Mouse (Mus musculus) left cerebral cortex, adult 11 months (tissue): ENCODE measurements around the gene Mta2.
"Not testable (repeated sequence)": the region's sequence is repeated elsewhere in the genome, so short reads cannot be mapped to it uniquely, and the experiment has no call there.

Source experiments
- DNase-seq: peaks from one replicate; pipeline ENCODE4 v3.0.0; 2022; ENCODE audit warnings: low spot score

Mta2 gene

DNA sequence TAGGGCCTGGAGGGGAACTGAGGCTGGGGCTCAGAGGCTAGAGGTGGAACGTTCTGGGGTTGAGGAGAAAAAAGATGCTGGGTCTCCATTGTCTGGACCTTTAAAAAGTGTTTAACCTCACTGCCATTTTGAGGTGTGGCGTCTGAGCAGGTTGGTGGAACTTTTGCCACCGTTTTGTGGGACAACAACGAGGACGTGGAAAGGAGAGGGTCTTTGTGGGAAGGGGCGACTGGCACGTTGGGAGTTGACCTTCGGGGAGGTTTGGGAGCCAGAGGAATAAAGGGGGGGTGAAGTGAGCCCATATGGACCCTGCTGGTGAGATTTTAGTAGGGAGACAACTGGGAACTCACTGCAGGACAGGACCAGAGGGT lies 25.7 kb downstream of the Mta2 start:
- no peak for DNase-seq

DNA sequence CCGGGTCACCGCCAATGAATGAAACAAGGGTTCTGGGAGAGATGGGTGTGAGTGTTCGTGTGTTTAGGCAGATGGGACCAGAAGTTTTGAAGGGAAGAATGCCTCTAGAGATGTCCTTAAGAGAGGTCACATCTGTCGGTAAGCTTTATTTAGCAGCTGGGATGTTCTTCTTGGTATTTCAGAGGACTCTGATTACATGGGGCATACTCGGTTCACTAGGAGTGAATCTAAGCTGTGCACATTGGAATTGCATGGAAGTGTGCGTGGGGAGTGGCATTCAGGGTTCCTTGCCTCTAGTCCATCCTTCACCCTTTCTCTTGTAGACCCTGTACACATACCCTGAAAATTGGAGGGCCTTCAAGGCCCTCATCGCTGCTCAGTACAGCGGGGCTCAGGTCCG lies 26.2 kb downstream of the Mta2 start:
- DNase-seq: no peak

DNA sequence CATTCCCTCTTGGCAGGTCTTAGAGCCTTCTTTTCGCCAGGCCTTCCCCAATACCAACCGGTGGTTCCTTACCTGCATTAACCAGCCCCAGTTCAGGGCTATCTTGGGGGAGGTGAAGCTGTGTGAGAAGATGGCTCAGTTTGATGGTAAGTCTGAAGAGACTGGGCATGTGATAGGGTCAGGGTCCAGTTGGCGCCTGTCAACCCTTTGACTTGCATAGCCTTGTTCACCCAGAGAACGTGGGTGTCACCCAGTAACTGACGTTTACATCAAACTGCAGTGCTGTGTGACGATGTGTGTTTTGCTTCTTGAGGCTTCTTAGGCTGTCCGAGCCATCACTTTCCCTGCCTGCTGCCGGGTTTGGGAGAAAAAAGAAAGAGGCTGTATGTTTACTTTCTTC lies 30.8 kb downstream of the Mta2 start:
- DNase-seq: not testable (repeated sequence)

DNA sequence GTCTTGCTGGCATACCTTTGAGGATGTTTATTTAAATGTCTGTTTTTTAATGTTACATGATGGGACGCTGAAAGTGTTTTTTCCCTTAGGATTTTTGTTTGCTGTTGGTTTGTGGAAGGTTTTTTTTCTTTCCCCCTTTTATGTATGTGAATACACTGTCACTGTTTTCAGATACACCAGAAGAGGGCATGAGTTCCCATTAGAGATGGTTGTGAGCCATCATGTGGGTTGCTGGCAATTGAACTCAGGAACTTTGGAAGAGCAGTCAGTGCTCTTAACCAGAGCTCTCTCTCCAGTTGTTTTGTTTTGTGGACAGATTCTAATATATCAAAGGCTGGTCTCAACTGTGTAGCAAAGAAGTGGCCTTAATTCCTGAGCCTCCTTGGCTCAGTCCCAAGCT lies 33.0 kb downstream of the Mta2 start:
- no peak for DNase-seq

DNA sequence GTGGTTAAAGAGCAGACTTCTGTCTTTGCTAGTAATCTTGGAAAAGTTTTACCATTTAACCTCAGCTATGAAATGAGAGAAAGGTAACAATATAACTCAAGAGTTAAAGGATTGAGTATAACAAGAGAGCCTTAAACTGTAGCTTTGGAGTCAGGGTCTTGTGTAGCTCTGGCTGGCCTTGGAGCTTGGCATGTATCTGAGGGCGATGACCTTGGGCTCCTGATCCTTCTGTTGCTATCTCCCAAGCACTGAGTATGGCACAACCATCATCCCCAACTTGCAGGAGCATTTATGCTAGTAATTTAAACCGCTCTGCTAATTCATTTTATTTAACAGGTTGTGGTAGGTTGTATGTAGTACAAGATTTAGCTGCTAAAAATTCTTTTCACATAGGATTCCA lies 33.8 kb downstream of the Mta2 start:
- DNase-seq: no peak

DNA sequence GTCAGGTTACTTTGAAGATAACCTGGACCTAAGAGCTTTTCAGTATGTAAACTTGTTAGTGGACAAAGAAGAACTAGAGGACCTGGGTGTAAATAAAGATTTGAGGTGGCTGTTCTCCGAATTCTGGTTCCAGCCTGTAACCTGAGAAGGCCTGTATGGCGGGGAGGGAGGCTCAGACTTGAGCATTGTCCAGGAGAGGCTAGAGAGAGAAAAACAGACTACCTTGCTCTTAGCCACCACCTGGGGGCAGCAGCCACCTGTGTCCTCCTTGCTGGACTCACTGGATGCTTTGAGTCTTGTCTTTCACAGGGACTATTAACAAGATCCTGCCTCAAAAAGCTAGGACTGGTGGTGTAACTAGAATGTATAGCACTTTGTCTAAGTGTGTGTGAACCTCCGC lies 34.9 kb downstream of the Mta2 start:
- no peak for DNase-seq

DNA sequence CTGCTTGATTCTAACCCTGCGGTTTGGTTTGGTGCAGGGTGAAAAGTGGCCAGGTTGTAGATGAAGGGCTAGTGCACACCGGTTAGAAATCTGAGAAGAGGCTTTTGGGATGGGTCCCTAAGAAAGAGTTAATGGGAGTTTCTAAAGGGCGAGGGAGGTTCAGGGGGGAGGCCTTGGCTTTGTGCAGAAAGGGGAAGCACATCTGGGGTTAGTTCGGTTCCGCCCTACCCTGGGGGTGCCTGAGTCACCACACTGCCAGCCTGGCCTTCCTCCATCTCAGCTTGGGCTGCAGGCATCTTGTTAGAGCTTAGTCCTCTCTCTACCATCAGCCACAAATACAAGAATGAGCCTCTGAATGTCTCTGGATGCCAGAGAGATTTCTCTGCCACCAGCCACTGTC lies 39.1 kb downstream of the Mta2 start:
- DNase-seq: no peak

DNA sequence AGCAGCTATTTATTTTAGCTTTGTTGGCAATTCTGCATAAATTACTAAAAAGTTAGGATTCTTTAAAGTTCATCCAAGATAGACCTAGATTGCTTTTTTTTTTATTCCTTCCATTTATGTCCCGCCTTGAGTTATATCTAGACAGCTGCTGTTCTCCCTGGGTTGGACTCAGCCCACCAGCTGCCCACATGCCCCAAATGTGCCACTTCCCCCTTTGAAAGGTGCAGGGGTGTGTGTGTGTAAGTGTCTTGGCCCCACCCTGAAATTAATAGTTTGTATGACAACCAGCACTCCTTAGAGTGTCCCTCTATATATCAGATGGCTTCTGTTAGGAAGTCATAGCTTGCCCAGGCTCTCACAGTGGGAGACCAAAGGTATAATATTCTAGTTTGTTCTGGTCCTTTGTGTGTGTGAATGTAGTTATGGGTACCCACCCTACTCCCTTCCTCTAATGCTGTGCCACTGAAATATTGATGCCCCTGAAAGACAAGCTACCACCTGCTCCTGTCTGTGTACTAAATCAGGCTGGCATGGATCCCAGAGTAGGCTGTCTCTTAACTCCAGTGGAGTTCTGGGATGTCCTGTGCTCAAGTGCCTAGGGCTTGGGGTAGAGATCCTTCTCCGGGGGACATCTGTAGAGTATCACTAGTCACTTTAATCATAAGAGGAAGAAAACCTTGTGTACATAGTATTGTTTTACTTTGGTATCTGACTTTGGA lies 39.9 kb downstream of the Mta2 start:
- DNase-seq: no peak

DNA sequence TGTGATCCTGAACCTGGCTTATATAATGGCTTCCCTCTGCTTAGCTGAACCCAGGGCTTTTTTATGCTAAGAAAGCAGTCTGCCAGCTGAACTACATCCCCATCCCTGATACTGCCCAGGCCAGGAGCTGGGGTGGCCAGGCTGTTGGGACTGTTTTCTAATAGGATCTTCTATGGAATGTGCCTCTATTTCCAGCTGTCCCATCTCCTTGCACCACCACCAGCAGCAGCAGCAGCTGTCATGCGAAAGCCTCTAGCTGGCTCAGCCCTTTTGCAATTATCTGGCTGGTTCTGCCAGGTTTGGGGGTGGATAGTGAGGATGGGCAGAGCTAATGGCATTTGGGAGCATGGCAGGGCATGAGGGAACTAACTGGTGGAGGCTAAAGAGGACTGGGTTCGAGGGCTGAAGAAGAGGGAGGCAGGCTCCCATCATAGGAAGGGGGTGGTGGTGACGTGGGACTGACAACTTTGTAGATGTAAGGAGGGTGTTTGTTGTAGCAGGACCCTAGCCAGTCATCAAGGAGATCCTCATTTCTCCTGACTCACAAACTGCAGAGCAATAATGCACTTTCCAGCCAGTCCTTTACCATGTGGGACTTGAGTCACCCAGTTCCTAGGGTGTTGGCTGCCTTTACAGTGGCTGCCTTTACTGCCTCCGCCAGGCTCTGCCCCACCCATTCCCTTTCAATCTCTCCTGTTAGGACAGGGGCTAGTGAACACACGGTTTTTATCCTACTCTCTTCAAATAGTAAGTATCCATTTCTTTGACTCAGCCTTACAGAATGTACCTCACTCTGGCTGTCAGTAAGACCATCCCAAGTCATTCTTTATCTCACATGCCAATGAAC lies 40.9 kb downstream of the Mta2 start:
- no peak for DNase-seq

DNA sequence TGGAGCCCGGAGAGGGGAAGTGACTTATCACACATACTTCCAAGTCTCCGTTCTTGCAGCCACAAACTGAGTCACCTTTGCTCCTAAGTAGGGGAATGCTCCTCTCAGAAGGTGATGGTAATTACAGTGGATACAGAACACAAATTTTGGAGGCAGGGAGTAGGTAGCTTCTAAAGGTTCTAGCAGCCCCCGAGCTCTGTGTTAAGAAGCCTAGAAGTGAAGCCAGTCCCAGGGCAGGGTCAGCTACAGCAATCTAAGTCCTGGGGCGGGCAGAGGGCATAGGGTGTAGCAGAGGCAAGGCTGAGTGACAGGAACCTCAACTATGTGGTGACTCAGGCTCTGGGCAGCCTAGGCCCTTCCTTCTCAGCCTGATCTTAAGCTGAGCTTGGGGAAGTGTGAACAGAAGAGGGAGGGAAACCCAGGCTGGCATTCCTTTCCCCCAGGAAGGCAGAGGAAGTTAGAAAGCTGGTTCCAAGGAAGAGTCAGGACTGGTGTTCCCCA lies 41.5 kb downstream of the Mta2 start:
- no peak for DNase-seq

DNA sequence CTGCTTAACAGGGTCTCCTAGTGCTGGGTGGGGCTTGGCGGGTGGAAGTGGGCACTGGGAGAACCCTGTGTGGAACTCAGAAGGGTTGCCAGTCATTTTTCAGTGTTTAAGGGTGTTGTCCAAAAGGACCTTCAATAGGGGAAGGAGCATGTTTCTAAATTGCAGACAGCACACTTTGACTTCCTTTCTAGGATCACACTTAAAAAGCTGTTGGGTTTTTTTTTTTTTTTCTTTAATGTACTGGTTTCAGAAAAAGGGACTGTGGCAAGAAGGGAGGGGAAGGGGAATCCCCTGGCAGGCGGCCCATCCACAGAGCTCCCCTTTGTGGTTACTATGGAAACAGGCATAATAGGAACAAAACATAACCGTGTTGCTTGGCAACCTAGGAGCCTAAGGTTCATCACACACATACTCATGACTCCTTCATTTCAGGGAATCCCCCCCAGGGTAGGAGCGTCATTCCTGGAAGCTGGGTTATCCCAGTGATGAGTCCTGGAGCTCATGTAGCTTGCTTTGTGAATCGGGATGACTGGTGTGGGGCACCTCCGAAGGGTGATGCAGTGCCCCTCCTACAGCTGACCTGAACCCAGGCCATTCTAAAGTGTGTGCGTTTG lies 42.7 kb downstream of the Mta2 start:
- DNase-seq: no peak

DNA sequence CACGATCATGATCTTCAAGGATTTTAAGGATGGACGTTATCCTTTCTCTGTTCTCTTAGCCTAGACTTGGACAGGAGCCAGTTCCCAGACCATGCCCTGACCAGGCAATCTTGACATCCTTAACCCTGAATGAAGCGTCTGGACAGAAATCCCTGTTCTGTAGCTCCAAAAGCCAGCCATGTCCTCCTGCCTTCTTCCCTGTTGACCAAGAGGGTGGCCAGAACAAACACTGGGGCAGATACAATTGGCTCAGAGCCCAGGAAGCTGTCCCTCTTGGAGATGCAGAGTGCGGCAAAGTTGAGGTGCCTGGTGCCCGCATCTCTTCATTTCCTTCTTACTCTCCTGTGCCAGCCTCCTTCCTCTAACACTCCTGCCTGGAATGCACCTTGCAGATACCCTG lies 44.2 kb downstream of the Mta2 start:
- no peak for DNase-seq

DNA sequence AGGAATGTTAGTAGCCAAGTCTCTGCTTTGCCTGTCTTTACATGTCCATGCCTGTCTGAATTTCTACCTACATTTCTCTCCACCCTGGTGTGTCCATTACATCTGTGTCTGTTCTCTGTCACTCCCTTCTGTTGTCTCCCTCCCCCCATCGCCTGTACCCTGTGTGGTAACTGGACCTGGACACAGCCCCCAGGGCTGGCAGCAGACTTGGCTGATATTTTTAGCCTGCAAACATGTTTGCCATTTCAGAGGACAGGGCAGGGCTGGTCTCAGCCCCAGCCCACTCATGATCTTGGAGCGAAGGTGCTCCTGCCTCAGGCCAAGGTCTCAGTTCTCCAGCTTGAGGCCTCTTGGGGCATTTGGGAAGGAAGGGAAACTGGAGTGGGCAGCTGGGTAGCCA lies 46.1 kb downstream of the Mta2 start:
- no peak for DNase-seq

DNA sequence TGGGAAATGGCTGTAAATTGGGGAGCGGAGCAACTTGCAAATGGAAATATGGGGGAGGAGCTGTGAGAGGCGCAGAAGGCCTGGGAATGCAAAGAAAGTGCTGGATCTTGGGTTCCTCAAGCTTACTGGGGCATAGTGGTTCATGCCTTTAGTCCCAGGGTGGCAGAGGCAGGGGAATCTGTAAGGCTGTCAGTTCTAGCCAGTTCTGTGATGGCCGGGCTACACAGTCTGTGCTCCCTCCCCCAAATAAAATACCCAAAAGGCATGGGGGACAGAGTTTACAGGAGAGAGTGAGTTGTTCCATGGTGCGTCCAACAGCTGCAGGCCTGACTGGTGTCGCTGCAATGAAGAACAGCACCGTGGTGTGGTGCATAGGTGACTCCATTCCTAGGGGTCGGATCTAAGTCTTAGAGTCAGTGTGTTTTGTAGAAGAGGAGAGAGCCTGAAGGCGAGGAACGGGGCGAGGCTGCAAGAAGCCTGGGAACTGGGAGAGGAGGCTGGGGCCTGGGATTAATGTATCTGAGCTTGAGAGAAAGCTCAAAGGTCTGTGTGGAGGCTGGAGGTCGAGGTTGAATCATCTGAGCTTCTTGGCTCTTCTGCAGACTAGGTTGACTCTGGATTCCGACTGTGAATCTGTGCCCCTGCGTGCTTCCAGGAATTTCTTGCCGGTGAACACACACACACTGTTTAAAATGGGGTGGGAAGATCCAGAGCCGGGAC lies 46.8 kb downstream of the Mta2 start:
- no peak for DNase-seq

DNA sequence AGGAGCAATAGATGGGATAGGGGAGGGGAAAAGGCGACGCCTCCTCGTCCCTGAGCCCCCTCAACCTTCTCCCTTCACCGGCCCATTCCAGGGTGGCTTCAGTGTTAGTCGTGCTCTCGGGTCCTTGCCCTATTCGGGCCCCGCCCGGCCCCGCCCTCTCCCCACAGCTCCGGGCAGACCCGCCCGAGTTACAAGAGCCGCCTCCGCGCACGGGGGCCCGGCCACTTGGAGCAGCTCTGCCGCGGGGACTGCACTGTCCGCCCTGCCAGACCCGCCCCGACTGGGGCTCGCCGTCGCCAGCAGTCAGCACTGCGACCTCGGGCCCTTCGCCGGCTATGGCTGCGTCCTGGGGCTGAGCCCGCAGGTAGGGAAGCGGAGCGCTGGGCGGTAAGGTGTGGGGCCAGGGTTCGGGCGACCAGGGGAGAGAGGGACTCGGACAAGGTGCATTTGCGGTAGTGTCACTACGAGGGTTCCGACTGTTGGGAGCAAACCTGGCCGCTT lies 47.4 kb downstream of the Mta2 start, which contains the start of gene Ahnak:
TSS of gene Ahnak (plus strand) at position 219 of the 501 bp plus-strand sequence.
- no peak for DNase-seq

DNA sequence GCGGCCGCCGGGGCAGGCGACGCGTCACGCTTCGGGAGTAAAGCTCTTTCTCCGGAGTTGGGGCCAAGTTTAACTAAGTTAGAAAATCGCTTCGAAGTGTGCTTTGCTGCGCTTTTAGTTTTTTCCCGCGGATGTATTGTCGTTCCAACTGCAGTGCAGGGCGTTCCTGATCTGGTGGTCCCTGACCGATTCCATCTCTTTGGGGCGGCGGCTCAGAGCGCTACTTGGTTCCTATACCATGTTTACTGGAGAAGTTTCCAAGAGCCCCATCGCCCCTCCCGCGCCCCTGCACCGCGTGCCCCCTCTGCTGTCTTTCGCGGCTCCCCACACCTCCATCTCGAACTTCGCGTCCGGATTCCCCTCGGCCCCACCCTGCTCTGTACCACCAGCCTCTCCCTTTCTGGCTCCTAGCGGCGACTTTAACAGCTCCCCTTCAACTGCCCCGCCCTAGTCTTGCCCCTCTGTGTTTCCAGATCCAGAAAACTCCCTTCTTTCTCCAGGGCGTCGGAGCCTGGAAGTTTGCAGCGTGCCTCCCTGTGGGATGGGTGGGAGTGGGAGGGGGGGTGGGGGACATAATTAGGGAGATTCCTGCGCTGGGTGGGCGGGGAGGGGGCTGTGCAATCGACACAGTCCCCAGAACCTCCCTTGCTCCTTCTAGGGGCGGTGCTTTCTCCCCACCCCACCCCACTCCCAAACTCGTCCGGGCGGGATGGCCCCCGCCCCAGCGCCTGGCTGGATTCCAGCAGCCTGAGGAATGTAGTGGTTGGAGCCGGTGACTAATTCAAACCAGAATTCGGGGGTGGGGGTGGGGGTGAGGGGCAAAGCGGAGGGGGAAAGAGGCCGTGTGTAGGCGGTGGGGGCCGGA lies 48.1 kb downstream of the Mta2 start:
- no peak for DNase-seq

DNA sequence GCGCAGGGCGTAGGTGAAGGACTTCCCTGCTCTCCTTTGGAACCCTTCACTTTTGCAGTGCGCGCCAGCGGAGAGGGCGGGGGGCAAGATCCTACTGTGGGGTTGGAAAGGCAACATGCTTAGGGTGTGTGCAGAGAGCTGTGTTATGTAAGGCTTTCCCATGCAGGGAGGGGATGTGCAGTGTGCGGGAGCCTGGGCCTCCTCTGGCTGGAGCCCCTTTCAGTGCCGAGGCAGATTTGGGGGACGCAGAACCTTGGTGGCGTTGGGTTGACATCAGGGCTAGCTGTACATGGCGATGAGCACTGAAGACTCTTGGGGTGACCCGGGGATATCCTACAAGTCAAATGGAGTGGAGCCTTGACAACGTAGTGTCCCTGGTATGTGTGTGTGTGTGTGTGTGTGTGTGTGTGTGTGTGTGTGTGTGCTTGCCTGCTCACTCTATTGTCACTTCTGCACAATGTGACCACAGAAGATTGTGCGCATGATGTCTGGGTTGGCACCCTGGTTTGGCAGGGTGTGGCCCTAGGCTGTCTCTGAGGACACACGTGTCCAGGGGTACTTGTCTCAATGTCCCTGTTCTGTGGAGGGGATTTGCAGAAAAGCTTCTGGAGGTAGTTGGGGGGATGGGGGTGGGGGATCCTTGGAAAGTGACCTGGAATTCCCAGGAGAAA lies 48.9 kb downstream of the Mta2 start:
- no peak for DNase-seq

DNA sequence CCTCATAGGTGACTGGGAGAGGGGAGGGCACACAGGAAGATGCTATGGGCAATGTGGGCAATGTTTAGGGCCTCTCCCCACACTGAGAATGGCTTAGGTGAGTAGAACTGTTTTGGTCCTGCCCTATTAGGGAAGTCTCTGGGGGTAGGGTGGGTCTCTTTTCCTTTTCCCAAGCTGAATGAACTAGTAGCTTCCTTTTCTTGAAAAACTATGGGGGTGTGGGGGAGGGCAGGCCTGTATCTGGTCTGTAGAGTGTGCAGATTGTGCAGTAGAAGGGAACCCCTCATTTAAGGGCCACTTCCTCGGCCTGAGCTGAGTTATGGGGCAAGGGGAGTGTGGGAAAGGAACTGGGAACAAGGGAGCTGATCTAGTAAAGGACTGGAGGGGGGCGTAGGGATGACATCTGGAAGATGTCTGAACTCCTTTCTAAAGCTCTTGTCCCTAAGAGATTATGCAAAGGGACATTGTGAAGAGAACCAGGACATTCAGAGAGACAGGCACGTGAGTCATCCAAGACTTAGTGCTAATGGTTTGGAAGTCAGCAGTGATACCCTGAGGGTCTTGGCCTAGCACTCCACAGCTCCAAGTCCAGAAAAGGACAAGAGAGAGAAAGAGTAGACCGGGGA lies 49.7 kb downstream of the Mta2 start:
- no peak for DNase-seq

DNA sequence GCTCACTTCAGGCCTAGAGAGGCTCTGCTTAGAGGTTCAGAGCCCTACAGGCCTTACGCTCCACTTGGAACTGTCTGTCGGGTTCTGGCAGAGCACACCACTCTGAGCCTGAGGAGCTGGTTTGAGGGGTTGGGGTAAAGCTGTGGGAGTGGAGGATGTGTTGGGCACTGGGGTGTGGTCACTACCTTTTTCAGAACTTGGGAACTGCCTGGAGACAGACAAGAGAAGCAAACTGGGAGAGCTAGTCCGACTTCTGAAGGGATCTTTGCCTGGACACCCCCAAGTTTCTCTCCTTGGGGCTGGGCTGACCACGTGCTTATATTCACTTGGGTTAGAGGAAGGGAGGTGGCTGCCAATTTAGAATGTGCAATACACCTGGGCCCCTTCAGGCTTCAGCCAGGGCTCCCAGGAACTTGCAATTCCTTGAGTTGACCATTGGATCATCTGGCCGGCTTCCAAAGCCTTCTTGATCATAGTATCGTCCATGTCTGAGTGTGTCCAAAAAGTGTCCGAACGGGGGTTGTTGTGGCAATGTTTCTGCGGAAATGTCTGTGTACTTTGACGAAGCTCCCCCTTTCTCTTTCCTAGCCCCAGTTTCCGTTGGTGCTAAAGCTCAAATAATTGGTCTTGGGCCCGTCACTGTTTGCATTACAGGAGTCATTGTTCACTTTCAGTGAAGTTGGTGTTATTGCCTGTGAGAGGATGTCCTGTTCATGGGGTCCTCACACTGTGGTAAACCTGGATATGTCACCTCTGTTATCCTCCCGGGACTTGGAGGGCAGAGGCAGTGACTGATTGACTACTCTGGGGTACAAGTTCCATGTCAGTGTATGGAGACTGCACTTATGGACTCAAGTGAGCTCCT lies 50.4 kb downstream of the Mta2 start:
- DNase-seq: no peak
